Mouse (Mus musculus) embryonic fibroblast, embryonic 13.5 days (primary cell): ENCODE measurements around the gene Sgpp2. TPM values are rescaled to one million over a fixed set of nuclear protein-coding genes. Genes with fewer than 3 reads are reported as not detected.
A peak's percentile ranks its signal among the peaks of the same experiment; 100 is the strongest.

Experiments used
- H3K27ac ChIP-seq: 2 replicates; pipeline ENCODE4 v1.5.1; 2012; ENCODE audit warnings: low read length, control low read depth, inconsistent platforms; ENCODE audit not compliant: insufficient read depth
- H3K4me1 ChIP-seq: 2 replicates; pipeline ENCODE4 v1.6.1; 2011; ENCODE audit warnings: low read length; ENCODE audit not compliant: control insufficient read depth, insufficient read depth
- H3K4me3 ChIP-seq: 2 replicates; pipeline ENCODE4 v1.5.1; 2011; ENCODE audit warnings: mild to moderate bottlenecking, control low read depth, low read length; ENCODE audit not compliant: insufficient read depth
- CTCF ChIP-seq: IDR thresholded peaks from 2 replicates; pipeline ENCODE4 v1.5.1; 2011; ENCODE audit warnings: mild to moderate bottlenecking, control low read depth, low read length, moderate library complexity, borderline replicate concordance; ENCODE audit not compliant: insufficient read depth
- POLR2A ChIP-seq: IDR thresholded peaks from 2 replicates; pipeline ENCODE4 v1.6.1; 2011; ENCODE audit warnings: low read depth, mild to moderate bottlenecking, control low read depth, low read length, moderate library complexity
- polyA plus RNA-seq: library from polyadenylated mRNA; stranded (reverse); fragments of >200 nt; gene quantifications from 2 replicates; pipeline ENCODE4 v1.2.4, GENCODE M21; 2011; ENCODE audit warnings: low read depth; ENCODE audit not compliant: missing spikeins, insufficient read length

Gene Sgpp2
- polyA plus RNA-seq, 1 experiment: not detected

GRCm38 (mm10) chr1:78437150-78437549 is 127.0 kb downstream of the Sgpp2 start:
- TF ChIP-seq POLR2A: no peak
- TF ChIP-seq CTCF: no peak

DNA sequence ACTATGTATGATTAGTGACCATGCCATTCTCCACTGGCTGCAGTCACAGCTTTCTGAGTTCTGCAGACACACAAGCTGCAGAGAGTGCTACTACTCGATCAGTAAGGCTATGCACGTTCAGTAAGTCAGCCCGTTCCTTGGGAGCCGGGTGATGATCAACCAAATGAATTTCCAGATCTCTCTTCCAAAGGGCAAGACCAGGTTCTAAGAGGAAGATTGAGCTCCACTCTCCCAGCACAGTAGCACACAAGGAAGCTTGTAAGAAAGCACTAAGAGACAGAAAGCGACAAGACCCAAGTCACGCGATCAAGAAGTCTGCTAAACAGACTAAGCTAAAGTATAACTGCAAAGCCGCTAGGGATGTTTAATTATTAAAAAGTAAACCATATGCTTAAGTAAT is 130.6 kb downstream of the Sgpp2 start:
- H3K27ac ChIP-seq: no peak overlapping the region
- H3K4me1 ChIP-seq: peaks cover 9% of the 10 kb centered on the region
- H3K4me3 ChIP-seq: no peak overlapping the region
- TF ChIP-seq CTCF: no peak
- TF ChIP-seq POLR2A: no peak

More at GRCm38 (mm10) chr1:78437150-78437549, 127.0 kb downstream of the Sgpp2 start:
- Histone ChIP-seq H3K4me3 (no peak overlapping the region), H3K27ac (no peak overlapping the region), H3K4me1 (peaks cover 10% of the 10 kb centered on the region)

- Histone ChIP-seq H3K4me1 (peaks cover 6% of the 10 kb centered on the region), H3K4me3 (no peak overlapping the region), H3K27ac (no peak overlapping the region)
- TF ChIP-seq CTCF (no peak), POLR2A (no peak)
Observed at GRCm38 (mm10) chr1:78443056-78443455, 132.9 kb downstream of the Sgpp2 start.

GRCm38 (mm10) chr1:78446232-78446631 is 136.1 kb downstream of the Sgpp2 start:
- Histone ChIP-seq H3K27ac (no peak overlapping the region), H3K4me1 (peaks cover 13% of the 10 kb centered on the region), H3K4me3 (no peak overlapping the region)
- TF ChIP-seq CTCF (no peak), POLR2A (no peak)

GRCm38 (mm10) chr1:78446742-78447141 is 136.6 kb downstream of the Sgpp2 start:
- TF ChIP-seq CTCF: no peak
- TF ChIP-seq POLR2A: no peak
- H3K4me1 ChIP-seq: peaks cover 13% of the 10 kb centered on the region
- no peak overlapping the region for H3K27ac ChIP-seq
- no peak overlapping the region for H3K4me3 ChIP-seq

- peak overlapping the region; percentile 90 for H3K27ac ChIP-seq
Observed at GRCm38 (mm10) chr1:78448091-78448490, 137.9 kb downstream of the Sgpp2 start.

GRCm38 (mm10) chr1:78451070-78451854 is 141.1 kb downstream of the Sgpp2 start:
- peaks cover 13% of the 10 kb centered on the region for H3K4me1 ChIP-seq
- H3K4me3 ChIP-seq: no peak overlapping the region
- no peak for TF ChIP-seq CTCF
- TF ChIP-seq POLR2A: no peak
- H3K27ac ChIP-seq: peak overlapping the region; percentile 80

More at GRCm38 (mm10) chr1:78448091-78448490, 137.9 kb downstream of the Sgpp2 start:
- H3K4me3 ChIP-seq: no peak overlapping the region
- TF ChIP-seq POLR2A (no peak), CTCF (no peak)
- H3K4me1 ChIP-seq: peaks cover 13% of the 10 kb centered on the region

DNA sequence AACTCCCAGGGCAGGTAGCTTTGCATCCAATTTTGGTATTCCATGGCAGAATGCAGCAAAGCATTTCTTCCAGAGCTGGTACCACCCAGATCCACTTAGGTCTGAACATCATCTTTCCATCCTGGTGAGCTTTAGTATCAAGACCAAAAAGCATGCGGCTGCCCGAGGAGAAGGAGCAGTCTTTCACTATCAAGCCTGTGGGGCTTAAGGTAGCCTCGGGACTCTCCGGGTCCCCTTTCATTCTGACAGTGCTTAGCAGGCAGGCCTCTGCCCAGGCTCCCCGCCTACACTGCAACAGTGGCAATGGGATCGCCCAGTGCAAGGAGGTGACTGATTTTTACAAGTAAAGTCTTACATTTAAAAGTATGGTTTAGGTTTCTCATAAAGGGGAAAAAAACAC is 142.4 kb downstream of the Sgpp2 start:
- no peak for TF ChIP-seq CTCF
- no peak for TF ChIP-seq POLR2A
- no peak overlapping the region for H3K4me3 ChIP-seq
- H3K4me1 ChIP-seq: peaks cover 11% of the 10 kb centered on the region
- H3K27ac ChIP-seq: no peak overlapping the region

GRCm38 (mm10) chr1:78453886-78454285 is 143.7 kb downstream of the Sgpp2 start:
- no peak overlapping the region for H3K4me3 ChIP-seq
- TF ChIP-seq CTCF (no peak), POLR2A (no peak)
- no peaks in the 10 kb centered on the region; the same call in 1 of the 2 replicates for H3K4me1 ChIP-seq
- no peak overlapping the region for H3K27ac ChIP-seq

- no peak overlapping the region for H3K27ac ChIP-seq
- H3K4me1 ChIP-seq: no peaks in the 10 kb centered on the region; the same call in 1 of the 2 replicates
- H3K4me3 ChIP-seq: no peak overlapping the region
- no peak for TF ChIP-seq POLR2A
- peak; percentile 28; the same call in 1 of the 2 replicates for TF ChIP-seq CTCF
Observed at GRCm38 (mm10) chr1:78454659-78455058, 144.5 kb downstream of the Sgpp2 start.

Other genes with a start within 250 kb of the Sgpp2 start
- 2.8 and 6.4 TPM in 2 replicates for gene Pax3, start 113.2 kb upstream of the Sgpp2 start, polyA plus RNA-seq
- 108 and 125 TPM in 2 replicates for gene Farsb, start 178.6 kb downstream of the Sgpp2 start, polyA plus RNA-seq
- not detected in 2 replicates for gene Mogat1, start 200.6 kb downstream of the Sgpp2 start, polyA plus RNA-seq
- not detected in 2 replicates for gene BC035947, start 201.8 kb downstream of the Sgpp2 start, polyA plus RNA-seq